Mouse (Mus musculus) liver, postnatal 0 days (tissue): ENCODE measurements at regions not wholly inside any gene's neighbourhood (a gene's known extent, or its start where the extent isn't known, plus 50 kb on each side); places are given as distances from the start of the nearest gene placed in this dataset.

ENCODE experiments used
- CTCF ChIP-seq: sonication (generic); IDR thresholded peaks from 2 replicates; pipeline ENCODE4 v1.5.1; 2016; ENCODE audit warnings: antibody characterized with exemption, low read depth
- EP300 ChIP-seq: IDR thresholded peaks from 2 replicates; pipeline ENCODE4 v1.6.1; 2016; ENCODE audit warnings: antibody characterized with exemption, low read depth, mild to moderate bottlenecking

DNA sequence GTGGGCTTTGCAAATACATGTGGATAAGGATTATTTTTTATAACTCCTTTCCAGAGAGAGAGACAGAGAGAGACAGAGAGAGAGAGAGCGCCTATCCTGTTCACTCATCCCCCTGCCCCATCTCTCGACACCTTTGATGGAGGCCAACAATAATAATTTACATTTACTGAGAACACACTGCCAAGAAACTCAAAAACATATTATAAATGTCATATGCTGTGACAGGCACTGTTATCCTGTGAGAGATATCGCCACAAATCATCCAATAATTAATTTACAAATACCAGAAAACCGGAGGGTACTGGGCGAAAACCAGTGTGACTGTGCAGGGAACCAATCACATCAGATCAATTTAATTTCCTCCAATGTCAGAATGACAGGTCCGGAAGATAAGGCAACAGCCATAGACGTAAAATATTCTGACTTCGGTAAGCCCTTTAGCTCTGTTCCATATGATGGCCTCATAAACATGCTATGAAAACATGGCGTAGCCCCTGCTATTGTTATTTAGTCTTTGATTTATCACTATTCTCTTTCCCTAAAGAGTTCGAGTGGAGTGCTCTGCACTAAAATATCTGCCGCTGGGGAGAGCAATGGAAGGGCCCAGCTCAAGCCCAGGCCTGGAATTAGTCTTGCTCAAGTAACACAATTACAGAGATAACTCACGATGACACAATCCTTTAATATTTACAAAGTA lies 173.5 kb upstream of the Ppp2r3a start:
- TF ChIP-seq CTCF: no peak
- no peak for TF ChIP-seq EP300
